Mouse (Mus musculus) MEL (cell line): ENCODE results near the gene Kif3b.
"Not testable (repeated sequence)": the region's sequence is repeated elsewhere in the genome, so short reads cannot be mapped to it uniquely, and the experiment has no call there.

Experiments used
- CHD2 ChIP-seq: IDR thresholded peaks from 2 replicates; pipeline ENCODE4 v1.6.1; 2011; ENCODE audit warnings: low read length, improper control_type of control experiment
- CTCF ChIP-seq, 3 experiments: IDR thresholded peaks in 2 of 3; conservative IDR thresholded peaks in 1 of 3; 2 replicates each; pipeline ENCODE4 v1.5.1; 2011 to 2012; ENCODE audit warnings: low read length in 3 of 3, low read depth in 2 of 3, mild to moderate bottlenecking in 2 of 3, improper control_type of control experiment in 1 of 3, inconsistent platforms in 1 of 3, mixed read lengths in 1 of 3, moderate library complexity in 1 of 3; ENCODE audit not compliant: control insufficient read depth in 1 of 3, insufficient read depth in 1 of 3, poor library complexity in 1 of 3, severe bottlenecking in 1 of 3
- EP300 ChIP-seq, 2 experiments: IDR thresholded peaks; 2 replicates each; pipeline ENCODE4 v1.6.1; 2011; ENCODE audit warnings: improper control_type of control experiment in 2 of 2, low read length in 2 of 2, low read depth in 1 of 2, mild to moderate bottlenecking in 1 of 2
- KAT2A ChIP-seq: conservative IDR thresholded peaks from 2 replicates; pipeline ENCODE4 v1.6.1; 2012; ENCODE audit warnings: low read depth, low read length, improper control_type of control experiment, inconsistent platforms
- MAFK ChIP-seq: IDR thresholded peaks from 2 replicates; pipeline ENCODE4 v1.6.1; 2011; ENCODE audit warnings: low read depth, mild to moderate bottlenecking, low read length, improper control_type of control experiment, borderline replicate concordance
- ZMIZ1 ChIP-seq: IDR thresholded peaks from 2 replicates; pipeline ENCODE4 v1.6.1; 2012; ENCODE audit warnings: low read depth, mild to moderate bottlenecking, inconsistent platforms, low read length, improper control_type of control experiment, moderate library complexity

DNA sequence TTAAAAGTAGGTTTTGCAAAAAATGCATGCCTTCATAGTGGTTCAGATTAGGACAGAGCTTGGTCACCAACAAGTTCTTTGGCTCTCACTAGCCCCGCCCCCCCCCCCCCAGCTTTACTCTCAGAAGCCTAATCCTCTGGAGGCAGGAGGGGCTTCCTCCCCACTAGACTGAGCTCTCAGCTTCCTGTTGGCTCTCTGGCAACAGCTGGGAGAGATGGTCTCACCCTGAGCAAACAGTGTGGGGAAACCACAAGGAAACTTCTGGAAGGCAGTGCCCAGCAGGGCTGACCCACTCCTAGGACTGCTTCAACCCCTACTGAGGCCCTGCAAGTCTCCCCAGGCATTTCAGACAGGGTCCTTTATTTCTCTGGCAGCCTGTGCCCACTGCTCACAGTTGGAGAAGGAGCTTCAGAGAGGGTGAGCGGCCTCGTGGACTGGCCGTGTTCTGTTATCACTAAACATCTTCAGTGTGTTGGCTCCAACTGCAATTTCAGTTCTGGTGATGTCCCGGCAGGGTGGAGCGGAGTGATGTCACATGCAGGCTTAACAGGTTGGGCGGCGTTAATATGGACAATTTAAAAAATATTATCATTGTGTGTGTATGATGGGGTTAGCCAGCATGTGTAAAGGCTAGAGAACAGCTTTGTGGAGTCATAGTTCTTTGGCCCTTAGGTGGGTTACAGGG, 20.8 kb upstream of the Kif3b start:
- not testable (repeated sequence) for TF ChIP-seq MAFK; ZMIZ1; CTCF (IDR thresholded peaks at IDR 0.05 in 2 of 3, conservative IDR thresholded peaks at IDR 0.05 in 1 of 3; ENCODE audit: control insufficient read depth in 1 of 3, insufficient read depth in 1 of 3, low read depth in 2 of 3, low read length in 3 of 3, poor library complexity in 1 of 3, severe bottlenecking in 1 of 3); CHD2; EP300 (IDR thresholded peaks at IDR 0.05; ENCODE audit: low read depth in 1 of 2, low read length in 2 of 2); KAT2A
